Mouse (Mus musculus) embryonic facial prominence, embryonic 15.5 days (tissue): ENCODE measurements around the gene Abcb9. TPM values are rescaled to one million over a fixed set of nuclear protein-coding genes. Genes with fewer than 3 reads are reported as not detected.
A peak's percentile ranks its signal among the peaks of the same experiment; 100 is the strongest.

Experiments
- ATAC-seq: fragments of 200-750 bp; cut with Nextera tagmentation; 2 replicates; pipeline ENCODE4 v1.8.0; 2017; ENCODE audit warnings: low read depth, moderate TSS enrichment; ENCODE audit not compliant: insufficient number of reproducible peaks, low FRiP score, low TSS enrichment
- H3K27ac ChIP-seq: fragments of 300-500 bp; sonication (generic); replicated peaks from 2 replicates; pipeline ENCODE4 v1.5.1; 2015; ENCODE audit warnings: mild to moderate bottlenecking, inconsistent platforms
- H3K27me3 ChIP-seq: fragments of 300-500 bp; sonication (generic); 2 replicates; pipeline ENCODE4 v1.6.1; 2015; ENCODE audit warnings: inconsistent platforms
- H3K36me3 ChIP-seq: fragments of 300-500 bp; sonication (generic); 2 replicates; pipeline ENCODE4 v1.6.1; 2015; ENCODE audit warnings: mild to moderate bottlenecking, inconsistent platforms
- H3K4me1 ChIP-seq: fragments of 300-500 bp; sonication (generic); 2 replicates; pipeline ENCODE4 v1.6.1; 2015; ENCODE audit warnings: inconsistent platforms
- H3K4me2 ChIP-seq: fragments of 300-500 bp; sonication (generic); replicated peaks from 2 replicates; pipeline ENCODE4 v1.6.1; 2015; ENCODE audit warnings: mild to moderate bottlenecking, inconsistent platforms
- H3K4me3 ChIP-seq: fragments of 300-500 bp; sonication (generic); replicated peaks from 2 replicates; pipeline ENCODE4 v1.5.1; 2015; ENCODE audit warnings: mild to moderate bottlenecking, inconsistent platforms
- H3K9ac ChIP-seq: fragments of 300-500 bp; sonication (generic); 2 replicates; pipeline ENCODE4 v1.6.1; 2015; ENCODE audit warnings: inconsistent platforms
- H3K9me3 ChIP-seq: fragments of 300-500 bp; sonication (generic); replicated peaks from 2 replicates; pipeline ENCODE4 v1.6.1; 2016; ENCODE audit warnings: inconsistent platforms
- WGBS: fragments of 180-500 bp; shearing (Covaris S2); methylation state at CpG from one replicate; pipeline ENCODE4 v1.1.7; 2015; 5-methylcytosine and 5-hydroxymethylcytosine counted together
- polyA plus RNA-seq: library from polyadenylated mRNA; unstranded; fragments of >200 nt; fragmentation: Nextera tagmentation; extraction: Ambion mirVana; gene quantifications from 2 replicates; pipeline ENCODE4 v1.2.1, GENCODE M21; 2015

Abcb9 gene
- polyA plus RNA-seq, 1 experiment from 2014 or later: 2.9 TPM

GRCm38 (mm10) chr5:124028680-124029079 is 66.9 kb downstream of the Abcb9 start:
- no peaks in the 10 kb centered on the region for H3K27me3 ChIP-seq
- 47% methylated on average over 7 of the region's 7 CpGs for WGBS
- no peaks in the 10 kb centered on the region for H3K9me3 ChIP-seq
- peaks cover 55% of the 10 kb centered on the region for H3K4me1 ChIP-seq
- ATAC-seq: no peak
- 0 out of 2 replicates have a peak overlapping the region, but pooled peaks have one; percentile 9 for H3K27ac ChIP-seq
- no peak overlapping the region for H3K9ac ChIP-seq
- no peak overlapping the region for H3K4me2 ChIP-seq
- no peaks in the 10 kb centered on the region for H3K36me3 ChIP-seq
- H3K4me3 ChIP-seq: no peak overlapping the region

DNA sequence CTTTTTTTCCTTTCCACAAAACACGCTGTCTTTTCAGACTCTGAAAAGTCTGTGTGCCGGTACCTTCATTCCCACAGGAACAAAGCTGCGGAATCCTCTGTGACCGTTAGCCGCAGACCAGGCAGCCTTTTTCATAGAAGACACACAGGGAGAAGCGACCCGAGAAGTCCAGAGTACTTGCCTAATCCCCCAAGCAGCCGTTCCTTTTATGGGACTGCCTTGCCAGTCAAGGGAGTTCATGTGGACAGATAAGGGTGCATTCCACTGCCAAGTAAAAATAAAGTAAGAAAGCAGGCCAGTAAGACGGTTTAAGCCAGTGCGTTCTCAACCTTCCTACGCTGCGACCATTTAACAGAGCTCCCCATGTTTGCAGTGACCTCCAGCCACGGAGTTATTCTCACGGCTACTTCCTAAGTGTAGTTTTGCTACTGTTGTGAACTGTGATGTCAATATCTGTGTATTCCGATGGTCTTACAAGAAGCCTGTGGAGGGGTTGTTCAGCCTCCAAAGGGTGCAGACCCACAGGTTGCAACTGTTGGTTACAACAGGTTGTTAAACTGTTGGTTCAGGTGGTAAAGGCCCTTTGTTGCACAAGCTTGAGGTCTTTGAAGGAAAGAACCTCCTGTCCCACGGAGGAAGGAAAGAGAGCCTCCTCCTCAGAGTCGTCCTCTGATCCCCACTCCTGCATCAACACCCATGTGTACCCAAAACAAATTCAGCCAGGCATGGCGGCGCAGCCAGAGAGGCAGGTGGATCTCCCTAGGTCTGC is 67.7 kb downstream of the Abcb9 start:
- no peak for ATAC-seq
- H3K36me3 ChIP-seq: no peaks in the 10 kb centered on the region
- H3K4me2 ChIP-seq: no peak overlapping the region
- no peak overlapping the region for H3K9ac ChIP-seq
- no peaks in the 10 kb centered on the region for H3K9me3 ChIP-seq
- H3K4me1 ChIP-seq: peaks cover 57% of the 10 kb centered on the region
- H3K4me3 ChIP-seq: no peak overlapping the region
- peak overlapping the region; percentile 9; the same call in 1 of the 2 replicates for H3K27ac ChIP-seq
- WGBS: 75% methylated on average over 19 of the region's 19 CpGs
- no peaks in the 10 kb centered on the region for H3K27me3 ChIP-seq

- H3K27me3 ChIP-seq: no peaks in the 10 kb centered on the region
- 0 out of 2 replicates have a peak, but pooled peaks cover 3% of the 10 kb centered on the region for H3K36me3 ChIP-seq
- H3K27ac ChIP-seq: no peak overlapping the region
- H3K9me3 ChIP-seq: no peaks in the 10 kb centered on the region
- ATAC-seq: no peak
- H3K4me1 ChIP-seq: peaks cover 57% of the 10 kb centered on the region
- WGBS: 82% methylated on average over 5 of the region's 5 CpGs
- no peak overlapping the region for H3K4me2 ChIP-seq
- no peak overlapping the region for H3K9ac ChIP-seq
- H3K4me3 ChIP-seq: no peak overlapping the region
These were observed 69.0 kb downstream of the Abcb9 start for GRCm38 (mm10) chr5:124026568-124026967.

DNA sequence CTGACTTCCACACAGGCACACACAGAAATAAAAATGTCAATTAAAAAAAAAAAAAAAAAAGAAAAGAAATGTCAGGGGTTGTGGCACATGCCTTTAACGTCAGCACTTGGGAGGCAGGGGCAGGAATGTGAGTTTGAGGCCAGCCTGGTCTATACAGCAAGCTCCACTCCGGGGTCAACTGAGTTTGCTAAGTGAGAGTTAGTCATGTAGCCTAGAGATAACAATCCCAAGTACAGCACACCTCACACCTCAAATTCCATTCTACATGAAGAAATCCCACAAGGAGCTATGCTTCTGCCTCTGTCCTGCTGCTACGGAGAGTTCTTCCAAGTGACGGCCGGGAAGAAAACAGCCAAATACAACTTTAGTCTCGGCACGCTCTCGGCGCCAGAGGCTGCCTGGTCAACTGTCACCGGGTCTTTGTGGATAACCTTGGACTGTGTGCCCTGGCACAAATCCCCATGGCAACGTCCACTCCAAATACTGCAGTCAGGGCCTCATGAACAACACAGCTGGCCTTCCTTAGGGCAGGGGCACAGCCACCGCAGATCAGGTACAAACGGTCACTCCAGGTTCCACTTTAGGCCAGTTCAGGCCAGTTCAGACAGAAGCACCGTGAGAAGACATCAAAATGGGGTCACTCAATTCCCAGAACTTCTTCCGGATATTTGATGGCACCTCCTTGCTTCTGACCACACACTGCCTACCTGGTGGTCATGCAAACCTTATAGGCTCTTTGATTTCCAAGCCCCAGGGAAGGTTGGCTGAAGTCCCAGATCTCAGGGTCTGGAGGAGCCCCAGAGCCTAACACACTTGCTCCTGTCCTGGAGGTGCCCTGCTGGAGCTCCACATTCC is 69.8 kb downstream of the Abcb9 start:
- H3K36me3 ChIP-seq: 0 out of 2 replicates have a peak, but pooled peaks cover 6% of the 10 kb centered on the region
- ATAC-seq: no peak
- H3K27me3 ChIP-seq: no peaks in the 10 kb centered on the region
- WGBS: 86% methylated on average over 15 of the region's 15 CpGs
- no peak overlapping the region for H3K4me2 ChIP-seq
- H3K9me3 ChIP-seq: no peaks in the 10 kb centered on the region
- H3K4me3 ChIP-seq: no peak overlapping the region
- H3K9ac ChIP-seq: no peak overlapping the region
- no peak overlapping the region for H3K27ac ChIP-seq
- H3K4me1 ChIP-seq: peaks cover 52% of the 10 kb centered on the region

DNA sequence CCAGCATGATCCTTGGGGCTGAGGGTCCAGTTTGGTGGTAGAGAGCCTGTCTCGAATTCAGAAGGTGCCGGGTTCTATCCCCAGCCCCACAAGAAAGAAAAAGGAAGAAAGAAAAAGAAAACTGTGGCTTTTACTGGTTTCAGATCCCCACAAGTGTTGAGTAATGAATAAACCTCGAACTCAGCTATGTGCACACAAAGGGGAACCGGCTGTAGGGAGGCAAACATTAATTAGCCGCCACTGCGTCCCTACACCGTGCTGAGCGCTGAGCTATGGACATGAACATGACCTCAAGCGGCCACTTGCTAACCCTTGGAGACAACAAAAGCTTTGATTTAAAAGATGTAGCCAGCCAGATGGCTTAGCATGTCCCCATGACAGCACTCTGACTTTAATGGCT is 70.5 kb downstream of the Abcb9 start:
- Histone ChIP-seq H3K9me3 (no peaks in the 10 kb centered on the region), H3K27ac (no peak overlapping the region), H3K4me3 (no peak overlapping the region), H3K4me1 (peaks cover 45% of the 10 kb centered on the region), H3K9ac (no peak overlapping the region), H3K36me3 (0 out of 2 replicates have a peak, but pooled peaks cover 6% of the 10 kb centered on the region), H3K27me3 (no peaks in the 10 kb centered on the region), H3K4me2 (no peak overlapping the region)
- 71% methylated on average over 9 of the region's 9 CpGs for WGBS
- ATAC-seq: no peak

GRCm38 (mm10) chr5:124024677-124025076 is 70.9 kb downstream of the Abcb9 start:
- no peak for ATAC-seq
- Histone ChIP-seq H3K4me3 (no peak overlapping the region), H3K27me3 (no peaks in the 10 kb centered on the region), H3K36me3 (0 out of 2 replicates have a peak, but pooled peaks cover 6% of the 10 kb centered on the region), H3K27ac (no peak overlapping the region), H3K4me1 (peaks cover 42% of the 10 kb centered on the region), H3K9me3 (no peaks in the 10 kb centered on the region), H3K9ac (no peak overlapping the region), H3K4me2 (no peak overlapping the region)
- WGBS: 81% methylated on average over 6 of the region's 6 CpGs

GRCm38 (mm10) chr5:124022365-124022764 is 73.2 kb downstream of the Abcb9 start:
- H3K4me3 ChIP-seq: no peak overlapping the region
- no peak for ATAC-seq
- no peaks in the 10 kb centered on the region for H3K9me3 ChIP-seq
- peaks cover 43% of the 10 kb centered on the region for H3K4me1 ChIP-seq
- 69% methylated on average over 7 of the region's 7 CpGs for WGBS
- H3K27me3 ChIP-seq: no peaks in the 10 kb centered on the region
- H3K27ac ChIP-seq: no peak overlapping the region
- 0 out of 2 replicates have a peak, but pooled peaks cover 6% of the 10 kb centered on the region for H3K36me3 ChIP-seq
- H3K9ac ChIP-seq: no peak overlapping the region
- no peak overlapping the region for H3K4me2 ChIP-seq

GRCm38 (mm10) chr5:124021701-124022100 is 73.9 kb downstream of the Abcb9 start:
- H3K27me3 ChIP-seq: no peaks in the 10 kb centered on the region
- H3K4me1 ChIP-seq: peaks cover 42% of the 10 kb centered on the region
- no peak overlapping the region for H3K9ac ChIP-seq
- H3K27ac ChIP-seq: no peak overlapping the region
- ATAC-seq: no peak
- no peaks in the 10 kb centered on the region for H3K9me3 ChIP-seq
- H3K36me3 ChIP-seq: 0 out of 2 replicates have a peak, but pooled peaks cover 6% of the 10 kb centered on the region
- no peak overlapping the region for H3K4me3 ChIP-seq
- 83% methylated on average over 11 of the region's 11 CpGs for WGBS
- no peak overlapping the region for H3K4me2 ChIP-seq

- peaks cover 42% of the 10 kb centered on the region for H3K4me1 ChIP-seq
- 89% methylated on average over 11 of the region's 11 CpGs for whole genome bisulfite sequencing
- ATAC-seq: no peak
These were observed 74.5 kb downstream of the Abcb9 start for GRCm38 (mm10) chr5:124021148-124021547.

GRCm38 (mm10) chr5:124019348-124020216 is 76.0 kb downstream of the Abcb9 start:
- no peak for ATAC-seq
- H3K36me3 ChIP-seq: 0 out of 2 replicates have a peak, but pooled peaks cover 6% of the 10 kb centered on the region
- H3K4me1 ChIP-seq: peaks cover 41% of the 10 kb centered on the region
- WGBS: 55% methylated on average over 12 of the region's 12 CpGs
- no peaks in the 10 kb centered on the region for H3K27me3 ChIP-seq
- H3K9me3 ChIP-seq: no peaks in the 10 kb centered on the region
- no peak overlapping the region for H3K4me3 ChIP-seq
- no peak overlapping the region for H3K27ac ChIP-seq
- no peak overlapping the region for H3K4me2 ChIP-seq
- H3K9ac ChIP-seq: no peak overlapping the region

More at GRCm38 (mm10) chr5:124021148-124021547, 74.5 kb downstream of the Abcb9 start:
- H3K27ac ChIP-seq: no peak overlapping the region
- no peaks in the 10 kb centered on the region for H3K9me3 ChIP-seq
- no peaks in the 10 kb centered on the region for H3K27me3 ChIP-seq
- no peak overlapping the region for H3K4me3 ChIP-seq
- H3K36me3 ChIP-seq: 0 out of 2 replicates have a peak, but pooled peaks cover 6% of the 10 kb centered on the region
- H3K9ac ChIP-seq: no peak overlapping the region
- H3K4me2 ChIP-seq: no peak overlapping the region
